Mouse (Mus musculus): ENCODE measurements around the gene Sema4c.

DNA sequence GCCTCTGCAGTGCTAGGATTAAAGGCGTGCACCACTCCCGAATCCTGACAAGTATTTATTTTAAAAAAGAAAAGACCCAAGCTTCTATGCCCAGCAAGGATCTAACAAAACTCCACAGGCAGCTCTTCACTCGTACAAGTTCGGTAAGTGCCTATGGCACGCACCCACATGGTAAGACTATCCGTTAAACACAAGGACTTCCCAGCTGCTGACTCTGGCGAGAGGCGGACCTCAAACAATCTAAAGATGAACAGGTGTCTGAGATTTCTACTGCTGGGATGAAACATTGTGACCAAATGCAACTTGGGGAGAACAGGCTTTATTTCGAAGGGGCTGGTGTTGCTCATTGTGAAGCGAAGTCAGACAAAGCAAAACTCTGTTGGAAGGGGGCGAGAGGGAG is 18.0 kb downstream of the Sema4c start:
- no peak for TF ChIP-seq CTCF (IDR thresholded peaks at IDR 0.05; ENCODE audit: control insufficient read depth, insufficient read depth, insufficient read length)
- no peak for TF ChIP-seq USF1 (IDR thresholded peaks at IDR 0.05; ENCODE audit: low read depth)
- no peak for TF ChIP-seq MYOD1 (IDR thresholded peaks at IDR 0.05; ENCODE audit: control insufficient read depth, insufficient read length, low read depth)
- TF ChIP-seq MYOG (IDR thresholded peaks at IDR 0.05; ENCODE audit: control insufficient read depth, extremely low read depth, insufficient read length): no peak
- no peak for TF ChIP-seq CEBPB (IDR thresholded peaks at IDR 0.05; ENCODE audit: low read depth)
- no peak for TF ChIP-seq MAX (IDR thresholded peaks at IDR 0.05)
